13 mouse cellular contexts compared by ENCODE assay signal in the genomic region with DNA sequence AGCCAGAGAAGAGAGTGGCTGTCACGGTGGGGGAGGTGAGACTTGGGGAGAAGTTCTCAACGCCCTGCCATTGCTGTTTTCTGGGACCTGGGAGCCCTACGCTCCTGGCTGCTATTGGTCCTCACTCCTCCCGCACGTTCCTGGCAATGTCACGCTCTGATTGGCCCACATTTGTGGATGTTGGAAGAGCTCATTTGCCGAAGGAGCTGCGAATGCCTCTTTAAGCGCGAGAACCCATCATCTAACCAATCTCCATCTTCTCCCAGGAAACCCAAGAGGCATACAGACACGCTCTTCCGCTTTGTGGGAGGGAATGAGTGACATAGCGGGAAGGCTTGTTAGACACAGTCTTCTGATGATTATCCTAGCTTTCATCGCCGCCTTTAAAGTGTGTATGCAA.
A peak's percentile ranks its signal among the peaks of the same experiment; 100 is the strongest.
DNase-seq lines count a peak whose midpoint lies in the region; ATAC-seq and TF ChIP-seq lines count a peak whose summit lies in the region.
"Had no signal": no experiment of that assay in that cellular context is flagged by ENCODE, and none has a peak within 500 bp of the region (broad histone marks: within the 10 kb centered on the region; RNA-seq: fewer than 3 reads in every experiment).

No protein-coding gene starts in this region.

- no peaks in the 10 kb centered on the region for H3K27me3 ChIP-seq in midbrain, embryonic 11.5 days (ENCODE audit: control insufficient read depth, insufficient read depth, low read length)
- no peaks in the 10 kb centered on the region for H3K27me3 ChIP-seq in midbrain, embryonic 10.5 days (ENCODE audit: low read depth, poor library complexity, severe bottlenecking)
- H3K27me3 ChIP-seq in liver, postnatal 0 days (ENCODE audit: insufficient read depth, low read length), result no peaks in the 10 kb centered on the region
- H3K27me3 ChIP-seq: liver, embryonic 12.5 days; neural tube, embryonic 12.5 days had no signal

- TF ChIP-seq CTCF in cortical plate, adult 2 months (IDR thresholded peaks at IDR 0.05; ENCODE audit: extremely low read depth, insufficient read depth, low read length), result no peak
- TF ChIP-seq CTCF in liver, postnatal 0 days (IDR thresholded peaks at IDR 0.05; ENCODE audit: low read depth), result no peak

- 77% methylated on average over 15 of the region's 15 CpGs for WGBS in midbrain, embryonic 11.5 days
- 77% methylated on average over 15 of the region's 15 CpGs for WGBS in midbrain, embryonic 10.5 days
- 78% methylated on average over 15 of the region's 15 CpGs for WGBS in liver, postnatal 0 days (ENCODE audit: insufficient replicate concordance)

- H3K4me1 ChIP-seq in midbrain, embryonic 11.5 days (ENCODE audit: control insufficient read depth, insufficient read depth, low read length), result no peaks in the 10 kb centered on the region
- H3K4me1 ChIP-seq in midbrain, embryonic 10.5 days, result no peaks in the 10 kb centered on the region
- peaks cover 9% of the 10 kb centered on the region for H3K4me1 ChIP-seq in cortical plate, adult 2 months (ENCODE audit: control insufficient read depth, insufficient read depth, low read length)
- H3K4me1 ChIP-seq in liver, postnatal 0 days (ENCODE audit: insufficient read depth), result no peaks in the 10 kb centered on the region
- H3K4me1 ChIP-seq: liver, embryonic 12.5 days had no signal

- H3K27ac ChIP-seq in midbrain, embryonic 11.5 days (ENCODE audit: low read depth, low read length), result no peak overlapping the region
- H3K27ac ChIP-seq in midbrain, embryonic 10.5 days (replicated peaks), result no peak overlapping the region
- H3K27ac ChIP-seq in cortical plate, adult 2 months (ENCODE audit: insufficient read depth, low read length), result no peak overlapping the region
- H3K27ac ChIP-seq in liver, postnatal 0 days (ENCODE audit: low read depth), result no peak overlapping the region
- H3K27ac ChIP-seq: heart, embryonic 10.5 days; layer of hippocampus, adult 2 months; liver, embryonic 12.5 days; neural tube, embryonic 12.5 days had no signal

- H3K9me3 ChIP-seq in midbrain, embryonic 11.5 days (ENCODE audit: control insufficient read depth, low read length), result no peaks in the 10 kb centered on the region
- H3K9me3 ChIP-seq in midbrain, embryonic 10.5 days (replicated peaks), result no peaks in the 10 kb centered on the region
- H3K9me3 ChIP-seq in liver, postnatal 0 days (ENCODE audit: low read length), result no peaks in the 10 kb centered on the region
- H3K9me3 ChIP-seq: heart, embryonic 10.5 days; liver, embryonic 12.5 days; neural tube, embryonic 12.5 days had no signal

- no peak for ATAC-seq in midbrain, embryonic 11.5 days (ENCODE audit: low FRiP score)
- ATAC-seq in megakaryocyte progenitor cell, adult 5-6 weeks (replicated peaks; ENCODE audit: poor library complexity), result no peak
- no peak for ATAC-seq in liver, postnatal 0 days
- ATAC-seq: liver, embryonic 12.5 days had no signal

- H3K36me3 ChIP-seq in midbrain, embryonic 11.5 days (ENCODE audit: control insufficient read depth, insufficient read depth, low read length), result no peaks in the 10 kb centered on the region
- no peaks in the 10 kb centered on the region for H3K36me3 ChIP-seq in midbrain, embryonic 10.5 days
- no peaks in the 10 kb centered on the region for H3K36me3 ChIP-seq in liver, postnatal 0 days (replicated peaks; ENCODE audit: insufficient read depth, low read length)
- H3K36me3 ChIP-seq: heart, embryonic 10.5 days; liver, embryonic 12.5 days; neural tube, embryonic 12.5 days had no signal

- no peak overlapping the region for H3K4me2 ChIP-seq in midbrain, embryonic 11.5 days
- H3K4me2 ChIP-seq in liver, postnatal 0 days (ENCODE audit: low read depth, low read length), result no peak overlapping the region
- H3K4me2 ChIP-seq: liver, embryonic 12.5 days; neural tube, embryonic 12.5 days had no signal

- peak; percentile 37; the same call in 1 of the 2 replicates for TF ChIP-seq POLR2A in cortical plate, adult 2 months (IDR thresholded peaks at IDR 0.05; ENCODE audit: extremely low read depth, insufficient read depth, low read length)

- H3K4me3 ChIP-seq in midbrain, embryonic 11.5 days (ENCODE audit: low read depth, low read length), result no peak overlapping the region
- no peak overlapping the region for H3K4me3 ChIP-seq in midbrain, embryonic 10.5 days
- H3K4me3 ChIP-seq in cortical plate, adult 2 months (ENCODE audit: insufficient read depth, low read length), result no peak overlapping the region
- no peak overlapping the region for H3K4me3 ChIP-seq in liver, postnatal 0 days (ENCODE audit: low read depth, low read length)
- H3K4me3 ChIP-seq: heart, embryonic 10.5 days; layer of hippocampus, adult 2 months; liver, embryonic 12.5 days; neural tube, embryonic 12.5 days had no signal

- TF ChIP-seq EP300 in liver, postnatal 0 days (IDR thresholded peaks at IDR 0.05; ENCODE audit: low read depth), result no peak

- no peak overlapping the region for H3K9ac ChIP-seq in midbrain, embryonic 11.5 days (ENCODE audit: low read length)
- no peak overlapping the region for H3K9ac ChIP-seq in liver, postnatal 0 days (replicated peaks)
- H3K9ac ChIP-seq: liver, embryonic 12.5 days; neural tube, embryonic 12.5 days had no signal

- DNase-seq in midbrain, embryonic 11.5 days (ENCODE audit: low spot score, missing footprints), result peak; percentile 4
- DNase-seq in midbrain, embryonic 10.5 days (ENCODE audit: low spot score), result no peak
- DNase-seq in left cerebral cortex, adult 8-10 months (ENCODE audit: low spot score in 2 of 2), result peak; percentile 28 to 59
- peak; percentile 33 to 70 for DNase-seq in right cerebral cortex, postnatal 36 days (ENCODE audit: low spot score in 2 of 2)
- no peak for DNase-seq in yolk sac, embryonic 10.5 days (ENCODE audit: low spot score)
- DNase-seq in liver, postnatal 0 days, result no peak
- DNase-seq: thymus, adult 2 months had no signal

Comparison
In these comparisons a context has a peak if more than half of its experiments do, and no peak if none do; other contexts are left out.
1. DNase-seq: peak in midbrain, embryonic 11.5 days (single experiment), left cerebral cortex, adult 8-10 months (2 of 2) and right cerebral cortex, postnatal 36 days (2 of 2); none in midbrain, embryonic 10.5 days (single experiment), yolk sac, embryonic 10.5 days (single experiment) and liver, postnatal 0 days (single experiment).